In genomic region chr2:38987371-38987770, GRCm38 (mm10) we compare ENCODE assay signal across 15 mouse cellular contexts. TPM values are rescaled to one million over a fixed set of nuclear protein-coding genes. Genes with fewer than 3 reads are reported as not detected.
A peak's percentile ranks its signal among the peaks of the same experiment; 100 is the strongest.
DNase-seq lines count a peak whose midpoint lies in the region; ATAC-seq and TF ChIP-seq lines count a peak whose summit lies in the region.
"Had no signal": no experiment of that assay in that cellular context is flagged by ENCODE, and none has a peak within 500 bp of the region (broad histone marks: within the 10 kb centered on the region; RNA-seq: fewer than 3 reads in every experiment).

No protein-coding gene starts in this region.

- no peak overlapping the region for H3K9ac ChIP-seq in hindbrain, embryonic 16.5 days (ENCODE audit: low read depth, low read length)
- no peak overlapping the region for H3K9ac ChIP-seq in intestine, embryonic 16.5 days (ENCODE audit: low read depth, low read length)
- H3K9ac ChIP-seq: forebrain, postnatal 0 days; neural tube, embryonic 13.5 days had no signal

- H3K27ac ChIP-seq in hindbrain, embryonic 16.5 days (ENCODE audit: low read depth, low read length): no peak overlapping the region
- no peak overlapping the region for H3K27ac ChIP-seq in hindbrain, embryonic 10.5 days
- peak overlapping the region; percentile 36; the same call in 1 of the 2 replicates for H3K27ac ChIP-seq in thymus, adult 2 months (ENCODE audit: control insufficient read depth, insufficient read depth, low read length)
- H3K27ac ChIP-seq in intestine, embryonic 16.5 days (ENCODE audit: low read length): no peak overlapping the region
- H3K27ac ChIP-seq: neural tube, embryonic 13.5 days had no signal

- H3K4me1 ChIP-seq in hindbrain, embryonic 16.5 days (ENCODE audit: control insufficient read depth, insufficient read depth, low read depth, low read length): no peaks in the 10 kb centered on the region; the same call in 1 of the 2 replicates
- H3K4me1 ChIP-seq in hindbrain, embryonic 10.5 days (replicated peaks): no peaks in the 10 kb centered on the region
- peaks cover 11% of the 10 kb centered on the region for H3K4me1 ChIP-seq in thymus, adult 2 months (replicated peaks; ENCODE audit: control insufficient read depth, insufficient read depth, low read length)
- H3K4me1 ChIP-seq in intestine, embryonic 16.5 days (ENCODE audit: control insufficient read depth, insufficient read depth, low read length): peaks cover 11% of the 10 kb centered on the region

- H3K9me3 ChIP-seq in hindbrain, embryonic 16.5 days (ENCODE audit: control insufficient read depth, low read length): no peaks in the 10 kb centered on the region
- H3K9me3 ChIP-seq in hindbrain, embryonic 10.5 days: peaks cover 13% of the 10 kb centered on the region
- H3K9me3 ChIP-seq in intestine, embryonic 16.5 days (ENCODE audit: control insufficient read depth, low read length): no peaks in the 10 kb centered on the region; the same call in 1 of the 2 replicates

- no peaks in the 10 kb centered on the region for H3K36me3 ChIP-seq in hindbrain, embryonic 16.5 days (ENCODE audit: control insufficient read depth, insufficient read depth, low read length)
- H3K36me3 ChIP-seq in hindbrain, embryonic 10.5 days: no peaks in the 10 kb centered on the region
- no peaks in the 10 kb centered on the region for H3K36me3 ChIP-seq in thymus, adult 2 months (ENCODE audit: control insufficient read depth, insufficient read depth, low read length)
- H3K36me3 ChIP-seq in intestine, embryonic 16.5 days (ENCODE audit: control insufficient read depth, insufficient read depth, low read length): no peaks in the 10 kb centered on the region
- H3K36me3 ChIP-seq: neural tube, embryonic 13.5 days had no signal

- 50% methylated on average over 1 of the region's 1 CpGs for WGBS in hindbrain, embryonic 16.5 days
- 78% methylated on average over 1 of the region's 1 CpGs for WGBS in hindbrain, embryonic 10.5 days
- WGBS in thymus, adult 2 months: 74% methylated on average over 1 of the region's 1 CpGs
- WGBS in intestine, embryonic 16.5 days: 59% methylated on average over 1 of the region's 1 CpGs

- TF ChIP-seq POLR2A in thymus, adult 2 months (IDR thresholded peaks at IDR 0.05; ENCODE audit: control insufficient read depth, extremely low read depth, insufficient read depth, low read length, poor library complexity): no peak

- no peak for TF ChIP-seq CTCF in thymus, adult 2 months (IDR thresholded peaks at IDR 0.05; ENCODE audit: borderline replicate concordance, control insufficient read depth, extremely low read depth, insufficient read depth, low read length, poor library complexity)

- peak; percentile 61; the same call in 1 of the 2 replicates for ATAC-seq in hindbrain, embryonic 16.5 days
- ATAC-seq in intestine, embryonic 16.5 days: peak; percentile 34; the same call in 1 of the 2 replicates
- ATAC-seq: activated CD4-positive, CD25-positive, alpha-beta regulatory T cell, adult 4 months; forebrain, postnatal 0 days had no signal

- no peak for DNase-seq in hindbrain, embryonic 10.5 days (ENCODE audit: low spot score)
- no peak for DNase-seq in thymus, adult 2 months
- no peak for DNase-seq in thymus, postnatal 36 days
- no peak for DNase-seq in ovary, postnatal 14 days (ENCODE audit: low spot score)
- DNase-seq in cerebellum, postnatal 14 days: no peak
- no peak for DNase-seq in frontal cortex, adult 2 months (ENCODE audit: extremely low spot score in 1 of 2, low spot score in 1 of 2)
- DNase-seq: cerebellum, postnatal 10 days; forebrain, postnatal 0 days; left cerebral cortex, postnatal 4 days; lung, adult 18-20 months; midbrain, embryonic 14.5 days had no signal

- no peak overlapping the region for H3K4me2 ChIP-seq in hindbrain, embryonic 16.5 days (ENCODE audit: low read length)
- H3K4me2 ChIP-seq in intestine, embryonic 16.5 days (ENCODE audit: low read depth, low read length): no peak overlapping the region
- H3K4me2 ChIP-seq: neural tube, embryonic 13.5 days had no signal

- no peak overlapping the region for H3K4me3 ChIP-seq in hindbrain, embryonic 16.5 days (ENCODE audit: low read length)
- no peak overlapping the region for H3K4me3 ChIP-seq in hindbrain, embryonic 10.5 days
- no peak overlapping the region for H3K4me3 ChIP-seq in thymus, adult 2 months (ENCODE audit: control insufficient read depth, insufficient read depth, low read length)
- no peak overlapping the region for H3K4me3 ChIP-seq in intestine, embryonic 16.5 days (ENCODE audit: low read length)
- H3K4me3 ChIP-seq: neural tube, embryonic 13.5 days had no signal

- no peaks in the 10 kb centered on the region for H3K27me3 ChIP-seq in hindbrain, embryonic 16.5 days (replicated peaks; ENCODE audit: control insufficient read depth, insufficient read depth, low read length)
- no peaks in the 10 kb centered on the region for H3K27me3 ChIP-seq in hindbrain, embryonic 10.5 days (ENCODE audit: insufficient read depth, poor library complexity, severe bottlenecking)
- H3K27me3 ChIP-seq in thymus, adult 2 months (ENCODE audit: control insufficient read depth, insufficient read depth, low read length): no peaks in the 10 kb centered on the region
- H3K27me3 ChIP-seq in intestine, embryonic 16.5 days (replicated peaks; ENCODE audit: control insufficient read depth, insufficient read depth, low read length): no peaks in the 10 kb centered on the region
- H3K27me3 ChIP-seq: neural tube, embryonic 13.5 days had no signal

RNA-seq across cellular contexts. Expression of gene Wdr38, which starts 9.9 kb away (rescaled TPM):
- polyA plus RNA-seq in hindbrain, embryonic 16.5 days (2015; fragmentation: Nextera tagmentation; extraction: Ambion mirVana): 1.5 and 1.7 TPM in 2 replicates
- 1.4 and 1.8 TPM in 2 replicates for polyA plus RNA-seq in hindbrain, embryonic 10.5 days (2016; fragmentation: Nextera tagmentation; extraction: Ambion mirVana)
- polyA plus RNA-seq in thymus, adult 2 months (2012; rRNA removed): 1.3 and 1.6 TPM in 2 replicates
- polyA plus RNA-seq in intestine, embryonic 16.5 days (2015; fragmentation: Nextera tagmentation; extraction: Ambion mirVana): 1.4 and 1.7 TPM in 2 replicates
- polyA plus RNA-seq in frontal cortex, adult 2 months (2012; rRNA removed): 1.00 and 1.3 TPM in 2 replicates

RNA-seq across cellular contexts. Expression of gene Arpc5l, which starts 17.8 kb away (rescaled TPM):
- 140 and 152 TPM in 2 replicates for polyA plus RNA-seq in hindbrain, embryonic 16.5 days (2015; fragmentation: Nextera tagmentation; extraction: Ambion mirVana)
- polyA plus RNA-seq in hindbrain, embryonic 10.5 days (2016; fragmentation: Nextera tagmentation; extraction: Ambion mirVana): 133 and 137 TPM in 2 replicates
- 52.9 and 53.2 TPM in 2 replicates for polyA plus RNA-seq in thymus, adult 2 months (2012; rRNA removed)
- 84.0 and 92.7 TPM in 2 replicates for polyA plus RNA-seq in intestine, embryonic 16.5 days (2015; fragmentation: Nextera tagmentation; extraction: Ambion mirVana)
- polyA plus RNA-seq in frontal cortex, adult 2 months (2012; rRNA removed): 110 and 113 TPM in 2 replicates

RNA-seq across cellular contexts. Expression of gene Rpl35, which starts 18.1 kb away (rescaled TPM):
- polyA plus RNA-seq in hindbrain, embryonic 16.5 days (2015; fragmentation: Nextera tagmentation; extraction: Ambion mirVana): 497 and 554 TPM in 2 replicates
- polyA plus RNA-seq in hindbrain, embryonic 10.5 days (2016; fragmentation: Nextera tagmentation; extraction: Ambion mirVana): 997 and 1,033 TPM in 2 replicates
- 207 and 221 TPM in 2 replicates for polyA plus RNA-seq in thymus, adult 2 months (2012; rRNA removed)
- 800 and 859 TPM in 2 replicates for polyA plus RNA-seq in intestine, embryonic 16.5 days (2015; fragmentation: Nextera tagmentation; extraction: Ambion mirVana)
- 260 and 302 TPM in 2 replicates for polyA plus RNA-seq in frontal cortex, adult 2 months (2012; rRNA removed)

RNA-seq across cellular contexts. Expression of gene Olfml2a, which starts 55.6 kb away (rescaled TPM):
- 4.4 and 6.9 TPM in 2 replicates for polyA plus RNA-seq in hindbrain, embryonic 16.5 days (2015; fragmentation: Nextera tagmentation; extraction: Ambion mirVana)
- polyA plus RNA-seq in hindbrain, embryonic 10.5 days (2016; fragmentation: Nextera tagmentation; extraction: Ambion mirVana): 1.7 and 2.1 TPM in 2 replicates
- 5.0 and 5.2 TPM in 2 replicates for polyA plus RNA-seq in thymus, adult 2 months (2012; rRNA removed)
- polyA plus RNA-seq in intestine, embryonic 16.5 days (2015; fragmentation: Nextera tagmentation; extraction: Ambion mirVana): 1.8 and 2.1 TPM in 2 replicates
- polyA plus RNA-seq in frontal cortex, adult 2 months (2012; rRNA removed): 2.8 and 3.3 TPM in 2 replicates

RNA-seq across cellular contexts. Expression of gene Nr6a1, which starts 59.9 kb away (rescaled TPM):
- 1.8 and 2.4 TPM in 2 replicates for polyA plus RNA-seq in hindbrain, embryonic 16.5 days (2015; fragmentation: Nextera tagmentation; extraction: Ambion mirVana)
- 5.1 and 12.6 TPM in 2 replicates for polyA plus RNA-seq in hindbrain, embryonic 10.5 days (2016; fragmentation: Nextera tagmentation; extraction: Ambion mirVana)
- 3.4 and 4.2 TPM in 2 replicates for polyA plus RNA-seq in thymus, adult 2 months (2012; rRNA removed)
- 1.4 and 1.7 TPM in 2 replicates for polyA plus RNA-seq in intestine, embryonic 16.5 days (2015; fragmentation: Nextera tagmentation; extraction: Ambion mirVana)
- polyA plus RNA-seq in frontal cortex, adult 2 months (2012; rRNA removed): 5.0 and 5.8 TPM in 2 replicates
